Mouse (Mus musculus): ENCODE measurements at regions not wholly inside any gene's neighbourhood (a gene's known extent, or its start where the extent isn't known, plus 50 kb on each side); places are given as distances from the start of the nearest gene placed in this dataset.

- ATAC-seq (ENCODE audit: low TSS enrichment) = no peak
Observed at GRCm38 (mm10) chr15:97461060-97461459, 214.0 kb upstream of the Amigo2 start.

- no peak for ATAC-seq (ENCODE audit: low TSS enrichment)
Observed at GRCm38 (mm10) chr15:97460360-97460719, 213.3 kb upstream of the Amigo2 start.

- ATAC-seq (ENCODE audit: low TSS enrichment) = no peak
Observed at GRCm38 (mm10) chr15:97459606-97460359, 212.7 kb upstream of the Amigo2 start.

GRCm38 (mm10) chr15:97458748-97459221 lies 211.7 kb upstream of the Amigo2 start:
- ATAC-seq (ENCODE audit: low TSS enrichment) = no peak

- no peak for ATAC-seq (ENCODE audit: low TSS enrichment)
Observed at GRCm38 (mm10) chr15:97458139-97458747, 211.2 kb upstream of the Amigo2 start.

- no peak for ATAC-seq (ENCODE audit: low TSS enrichment)
Observed at GRCm38 (mm10) chr15:97457468-97457867, 210.4 kb upstream of the Amigo2 start.

GRCm38 (mm10) chr15:97456991-97457390 lies 209.9 kb upstream of the Amigo2 start:
- ATAC-seq (ENCODE audit: low TSS enrichment) = no peak

- ATAC-seq (ENCODE audit: low TSS enrichment) = no peak
Observed at GRCm38 (mm10) chr15:97455672-97456071, 208.6 kb upstream of the Amigo2 start.

- ATAC-seq (ENCODE audit: low TSS enrichment) = no peak
Observed at GRCm38 (mm10) chr15:97449724-97450123, 202.6 kb upstream of the Amigo2 start.

- ATAC-seq (ENCODE audit: low TSS enrichment) = no peak
Observed at GRCm38 (mm10) chr15:97449001-97449400, 201.9 kb upstream of the Amigo2 start.

GRCm38 (mm10) chr15:97448243-97448880 lies 201.3 kb upstream of the Amigo2 start:
- ATAC-seq (ENCODE audit: low TSS enrichment) = peak; percentile 88

- no peak for ATAC-seq (ENCODE audit: low TSS enrichment)
Observed at GRCm38 (mm10) chr15:97446181-97446580, 199.1 kb upstream of the Amigo2 start.

- ATAC-seq (ENCODE audit: low TSS enrichment) = no peak
Observed at GRCm38 (mm10) chr15:97438235-97438760, 191.2 kb upstream of the Amigo2 start.
